Mouse (Mus musculus) embryonic facial prominence, embryonic 10.5 days (tissue): ENCODE measurements at regions not wholly inside any gene's neighbourhood (a gene's known extent, or its start where the extent isn't known, plus 50 kb on each side); places are given as distances from the start of the nearest gene placed in this dataset.
"Not testable (repeated sequence)": the region's sequence is repeated elsewhere in the genome, so short reads cannot be mapped to it uniquely, and the experiment has no call there.

Experiments used
- DNase-seq: peaks from one replicate; pipeline ENCODE4 v3.0.0-alpha.2; 2017; ENCODE audit warnings: low spot score
- H3K27ac ChIP-seq: fragments of 300-500 bp; sonication (generic); replicated peaks from 2 replicates; pipeline ENCODE4 v1.5.1; 2016; ENCODE audit warnings: mild to moderate bottlenecking
- H3K27me3 ChIP-seq: fragments of 300-500 bp; sonication (generic); replicated peaks from 2 replicates; pipeline ENCODE4 v1.6.1; 2016; ENCODE audit warnings: low read depth, mild to moderate bottlenecking; ENCODE audit not compliant: poor library complexity, severe bottlenecking
- H3K36me3 ChIP-seq: fragments of 300-500 bp; sonication (generic); replicated peaks from 2 replicates; pipeline ENCODE4 v1.6.1; 2016; ENCODE audit warnings: mild to moderate bottlenecking, moderate library complexity
- H3K4me1 ChIP-seq: fragments of 300-500 bp; sonication (generic); 2 replicates; pipeline ENCODE4 v1.6.1; 2016
- H3K4me3 ChIP-seq: fragments of 300-500 bp; sonication (generic); 2 replicates; pipeline ENCODE4 v1.5.1; 2016; ENCODE audit warnings: mild to moderate bottlenecking, moderate library complexity
- H3K9me3 ChIP-seq: fragments of 300-500 bp; sonication (generic); 2 replicates; pipeline ENCODE4 v1.6.1; 2016; ENCODE audit warnings: mild to moderate bottlenecking
- WGBS: fragments of 180-500 bp; shearing (Covaris S2); methylation state at CpG from one replicate; pipeline ENCODE4 v1.1.7; 2016; 5-methylcytosine and 5-hydroxymethylcytosine counted together

GRCm38 (mm10) chr5:45382804-45383203 is 67.2 kb downstream of the Qdpr start:
- no peaks in the 10 kb centered on the region for H3K4me1 ChIP-seq
- WGBS, result 79% methylated on average over 2 of the region's 2 CpGs
- no peaks in the 10 kb centered on the region for H3K36me3 ChIP-seq
- no peak for DNase-seq
- no peak overlapping the region for H3K4me3 ChIP-seq
- H3K27me3 ChIP-seq, result no peaks in the 10 kb centered on the region
- no peak overlapping the region for H3K27ac ChIP-seq
- H3K9me3 ChIP-seq, result no peaks in the 10 kb centered on the region

DNA sequence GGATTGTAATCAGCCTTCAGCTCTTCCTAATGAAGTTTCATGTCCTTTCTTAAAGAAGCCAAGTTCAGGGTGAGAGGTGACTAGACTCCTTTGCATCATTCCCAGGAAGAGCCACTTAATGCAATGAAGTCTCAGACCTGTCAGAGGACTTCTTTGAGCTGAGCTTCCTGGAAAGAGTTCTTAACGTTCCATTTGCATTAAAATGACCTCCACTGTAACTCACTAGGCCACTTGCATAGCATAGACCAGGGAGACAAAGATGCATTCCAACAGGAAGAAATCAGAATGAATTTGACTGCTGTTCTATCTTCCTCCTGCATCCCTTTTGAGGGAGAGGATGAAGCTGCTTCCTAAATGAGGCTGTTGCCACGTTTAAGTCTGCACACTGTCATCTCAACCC is 71.5 kb downstream of the Qdpr start:
- DNase-seq, result no peak
- WGBS, result 13% methylated on average over 2 of the region's 2 CpGs
- H3K4me3 ChIP-seq, result no peak overlapping the region
- H3K27me3 ChIP-seq, result no peaks in the 10 kb centered on the region
- no peaks in the 10 kb centered on the region for H3K9me3 ChIP-seq
- H3K27ac ChIP-seq, result no peak overlapping the region
- no peaks in the 10 kb centered on the region for H3K36me3 ChIP-seq
- H3K4me1 ChIP-seq, result no peaks in the 10 kb centered on the region

DNA sequence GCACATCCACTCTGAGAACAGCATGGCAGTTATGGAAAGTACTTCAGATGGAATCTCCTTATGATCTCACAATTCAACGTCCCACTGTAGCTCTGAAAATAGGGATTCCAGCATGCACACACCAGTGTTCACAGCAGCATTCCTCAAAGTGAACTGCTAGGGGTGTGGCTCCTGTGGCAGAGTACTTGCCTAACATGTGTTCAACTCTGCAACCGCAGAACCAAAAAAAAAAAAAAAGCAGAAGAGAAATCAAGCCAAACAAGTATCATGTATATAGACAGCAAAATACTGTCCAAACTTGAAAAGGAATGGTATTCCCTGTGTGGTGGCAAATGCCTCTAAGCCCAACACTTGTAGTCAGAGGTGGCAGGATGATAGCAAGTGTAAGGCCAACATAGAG is 77.0 kb downstream of the Qdpr start:
- H3K9me3 ChIP-seq, result no peaks in the 10 kb centered on the region
- no peak for DNase-seq
- H3K4me3 ChIP-seq, result no peak overlapping the region
- H3K4me1 ChIP-seq, result no peaks in the 10 kb centered on the region
- 87% methylated on average over 2 of the region's 2 CpGs for WGBS
- no peak overlapping the region for H3K27ac ChIP-seq
- H3K27me3 ChIP-seq, result no peaks in the 10 kb centered on the region
- no peaks in the 10 kb centered on the region for H3K36me3 ChIP-seq

GRCm38 (mm10) chr5:45368451-45368850 is 81.6 kb downstream of the Qdpr start:
- no peaks in the 10 kb centered on the region for H3K4me1 ChIP-seq
- H3K36me3 ChIP-seq, result no peaks in the 10 kb centered on the region
- no peak overlapping the region for H3K4me3 ChIP-seq
- no peaks in the 10 kb centered on the region for H3K9me3 ChIP-seq
- 76% methylated on average over 6 of the region's 6 CpGs for WGBS
- DNase-seq, result no peak
- no peak overlapping the region for H3K27ac ChIP-seq
- no peaks in the 10 kb centered on the region for H3K27me3 ChIP-seq

- no peak for DNase-seq
- no peaks in the 10 kb centered on the region for H3K36me3 ChIP-seq
- no peak overlapping the region for H3K4me3 ChIP-seq
- H3K4me1 ChIP-seq, result no peaks in the 10 kb centered on the region
- no peaks in the 10 kb centered on the region for H3K27me3 ChIP-seq
- H3K27ac ChIP-seq, result no peak overlapping the region
- no peaks in the 10 kb centered on the region for H3K9me3 ChIP-seq
These were observed 89.8 kb downstream of the Qdpr start for GRCm38 (mm10) chr5:45360189-45360588.

GRCm38 (mm10) chr5:45340411-45340810 is 109.6 kb downstream of the Qdpr start:
- H3K36me3 ChIP-seq, result no peaks in the 10 kb centered on the region
- no peaks in the 10 kb centered on the region for H3K9me3 ChIP-seq
- H3K27ac ChIP-seq, result no peak overlapping the region
- H3K4me1 ChIP-seq, result no peaks in the 10 kb centered on the region
- H3K27me3 ChIP-seq, result no peaks in the 10 kb centered on the region
- no peak overlapping the region for H3K4me3 ChIP-seq
- 92% methylated on average over 3 of the region's 3 CpGs for WGBS
- DNase-seq, result no peak

DNA sequence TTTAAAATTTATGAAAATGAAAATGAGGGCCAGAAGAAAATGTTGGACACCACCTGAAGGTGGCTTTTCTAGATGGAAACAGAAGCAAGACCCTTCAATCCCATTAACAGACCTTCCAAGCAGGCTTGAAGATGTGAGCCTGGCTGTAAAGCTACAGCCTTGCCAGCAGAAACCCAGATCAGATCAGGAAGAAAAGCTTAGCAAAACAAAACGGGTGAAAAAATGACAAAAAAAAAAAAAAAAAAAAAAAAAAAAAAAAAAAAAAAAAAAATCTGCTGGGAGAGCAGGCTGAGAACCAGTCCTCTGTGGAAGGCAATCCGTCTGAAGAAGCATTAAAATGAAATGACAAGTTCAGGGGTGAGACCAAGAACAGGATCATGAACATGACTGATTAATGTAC is 113.2 kb downstream of the Qdpr start:
- H3K36me3 ChIP-seq, result no peaks in the 10 kb centered on the region
- H3K4me3 ChIP-seq, result no peak overlapping the region
- no peaks in the 10 kb centered on the region for H3K27me3 ChIP-seq
- WGBS, result 75% methylated on average over 2 of the region's 2 CpGs
- DNase-seq, result no peak
- H3K9me3 ChIP-seq, result no peaks in the 10 kb centered on the region
- H3K27ac ChIP-seq, result no peak overlapping the region
- no peaks in the 10 kb centered on the region for H3K4me1 ChIP-seq

DNA sequence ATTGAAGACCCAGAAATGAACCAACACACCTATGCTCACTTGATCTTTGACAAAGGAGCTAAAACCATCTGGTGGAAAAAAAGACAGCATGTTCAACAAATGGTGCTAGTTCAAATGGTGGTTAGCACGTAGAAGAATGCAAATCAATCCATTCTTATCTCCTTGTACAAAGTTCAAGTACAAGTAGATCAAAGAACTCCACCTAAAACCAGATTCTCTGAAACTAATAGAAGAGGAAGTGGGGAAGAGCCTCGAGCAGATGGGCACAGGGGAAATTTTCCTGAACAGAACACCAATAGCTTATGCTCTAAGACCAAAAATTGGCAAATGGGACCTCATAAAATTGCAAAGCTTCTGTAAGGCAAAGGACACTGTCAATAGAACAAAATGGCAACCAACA is 125.6 kb downstream of the Qdpr start:
- H3K27ac ChIP-seq, result not testable (repeated sequence)
- 67% methylated on average over 2 of the region's 2 CpGs for WGBS

DNA sequence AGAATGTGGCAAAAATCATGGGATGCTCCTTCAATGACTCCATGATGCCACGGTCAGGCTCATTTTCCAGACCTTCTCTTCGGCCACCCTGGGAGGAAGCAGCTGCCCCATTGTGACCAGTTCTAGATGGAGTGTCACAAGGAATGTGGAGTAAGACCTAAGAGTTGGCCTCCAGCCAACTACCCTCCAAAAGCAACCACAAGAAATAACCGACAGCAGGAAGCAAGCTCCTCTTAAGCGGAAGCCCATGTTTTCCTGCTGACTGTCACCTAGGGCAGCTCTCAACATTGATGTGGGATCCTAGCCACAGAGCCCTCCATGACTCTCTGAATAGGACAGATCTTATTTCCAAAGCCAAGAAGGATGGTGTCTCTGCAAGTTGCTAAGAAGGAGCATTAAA is 126.5 kb downstream of the Qdpr start:
- DNase-seq, result no peak
- no peaks in the 10 kb centered on the region for H3K4me1 ChIP-seq
- WGBS, result 89% methylated on average over 4 of the region's 4 CpGs
- no peak overlapping the region for H3K4me3 ChIP-seq
- no peak overlapping the region for H3K27ac ChIP-seq
- no peaks in the 10 kb centered on the region for H3K9me3 ChIP-seq
- no peaks in the 10 kb centered on the region for H3K36me3 ChIP-seq
- no peaks in the 10 kb centered on the region for H3K27me3 ChIP-seq

More for the DNA sequence above, 125.6 kb downstream of the Qdpr start:
- not testable (repeated sequence) for H3K36me3 ChIP-seq, DNase-seq, H3K4me3 ChIP-seq, H3K27me3 ChIP-seq, H3K4me1 ChIP-seq, H3K9me3 ChIP-seq

- no peaks in the 10 kb centered on the region for H3K9me3 ChIP-seq
- H3K27ac ChIP-seq, result no peak overlapping the region
- no peaks in the 10 kb centered on the region for H3K4me1 ChIP-seq
- no peak overlapping the region for H3K4me3 ChIP-seq
- H3K27me3 ChIP-seq, result no peaks in the 10 kb centered on the region
- WGBS, result 85% methylated on average over 2 of the region's 2 CpGs
- no peaks in the 10 kb centered on the region for H3K36me3 ChIP-seq
- DNase-seq, result no peak
These were observed 132.0 kb downstream of the Qdpr start for GRCm38 (mm10) chr5:45318026-45318425.

- H3K27ac ChIP-seq, result no peak overlapping the region
These were observed 148.9 kb downstream of the Qdpr start for GRCm38 (mm10) chr5:45301120-45301519.

GRCm38 (mm10) chr5:45298872-45299271 is 151.2 kb downstream of the Qdpr start:
- no peak for DNase-seq
- Histone ChIP-seq H3K36me3 (no peaks in the 10 kb centered on the region), H3K27ac (no peak overlapping the region), H3K27me3 (no peaks in the 10 kb centered on the region), H3K4me1 (no peaks in the 10 kb centered on the region), H3K4me3 (no peak overlapping the region), H3K9me3 (no peaks in the 10 kb centered on the region)
- 80% methylated on average over 2 of the region's 2 CpGs for WGBS

More at GRCm38 (mm10) chr5:45301120-45301519, 148.9 kb downstream of the Qdpr start:
- no peak overlapping the region for H3K4me3 ChIP-seq
- no peaks in the 10 kb centered on the region for H3K36me3 ChIP-seq
- H3K27me3 ChIP-seq, result no peaks in the 10 kb centered on the region
- DNase-seq, result no peak
- WGBS, result 72% methylated on average over 1 of the region's 1 CpGs
- no peaks in the 10 kb centered on the region for H3K9me3 ChIP-seq
- H3K4me1 ChIP-seq, result no peaks in the 10 kb centered on the region

DNA sequence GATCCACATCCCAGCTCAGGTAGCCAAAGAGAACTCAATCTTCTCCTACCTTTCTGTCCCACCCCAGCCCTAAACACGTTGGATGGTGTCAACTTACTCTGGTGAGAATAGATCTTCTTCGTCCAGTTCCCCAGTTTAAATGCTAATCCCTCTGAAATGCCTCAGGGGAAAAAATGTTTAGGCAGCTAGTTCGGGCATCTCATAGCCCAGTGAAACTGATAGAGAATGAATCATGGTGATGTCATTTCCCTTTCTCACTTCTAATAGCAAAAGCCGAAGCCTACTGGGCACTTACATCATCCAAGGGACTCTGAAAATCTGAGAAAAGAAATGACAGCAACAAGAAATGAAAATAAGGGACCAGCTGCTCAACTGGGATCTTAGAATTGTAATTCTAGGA is 154.9 kb downstream of the Qdpr start:
- H3K27ac ChIP-seq, result no peak overlapping the region
- no peaks in the 10 kb centered on the region for H3K4me1 ChIP-seq
- DNase-seq, result no peak
- WGBS, result 55% methylated on average over 4 of the region's 4 CpGs
- H3K4me3 ChIP-seq, result no peak overlapping the region
- H3K27me3 ChIP-seq, result no peaks in the 10 kb centered on the region
- no peaks in the 10 kb centered on the region for H3K9me3 ChIP-seq
- H3K36me3 ChIP-seq, result no peaks in the 10 kb centered on the region
